Mouse (Mus musculus) MEL (cell line): Measurements from ENCODE around the gene Psmb5. TPM values are rescaled to one million over a fixed set of nuclear protein-coding genes. Genes with fewer than 3 reads are reported as not detected.

Source experiments
- DNase-seq: peaks from one replicate; pipeline ENCODE4 v3.0.0; 2011; ENCODE audit warnings: low read depth, low spot score
- H3K27ac ChIP-seq: 2 replicates; pipeline ENCODE4 v1.5.1; 2012; ENCODE audit warnings: low read depth, mild to moderate bottlenecking, control low read depth, low read length, moderate library complexity; ENCODE audit not compliant: control insufficient read depth
- H3K27me3 ChIP-seq, 2 experiments: fragments of 150-350 bp in 1 of 2; sonication (generic) in 1 of 2; 2 replicates each; pipeline ENCODE4 v1.6.1; 2012; ENCODE audit warnings: low read length in 2 of 2, mild to moderate bottlenecking in 2 of 2, improper control_type of control experiment in 1 of 2, moderate library complexity in 1 of 2; ENCODE audit not compliant: insufficient read depth in 2 of 2, control insufficient read depth in 1 of 2
- H3K36me3 ChIP-seq, 2 experiments: 2 replicates each; pipeline ENCODE4 v1.6.1; 2012 to 2014; ENCODE audit warnings: low read length in 2 of 2, improper control_type of control experiment in 1 of 2, inconsistent platforms in 1 of 2, mild to moderate bottlenecking in 1 of 2; ENCODE audit not compliant: insufficient read depth in 2 of 2, control insufficient read depth in 1 of 2
- H3K4me1 ChIP-seq, 2 experiments: fragments of 150-350 bp in 1 of 2; sonication (generic) in 1 of 2; 2 replicates each; pipeline ENCODE4 v1.6.1; 2012; ENCODE audit warnings: low read length in 2 of 2, improper control_type of control experiment in 1 of 2, mild to moderate bottlenecking in 1 of 2; ENCODE audit not compliant: insufficient read depth in 2 of 2, control insufficient read depth in 1 of 2
- H3K4me3 ChIP-seq, 2 experiments: fragments of 150-350 bp in 1 of 2; sonication (generic) in 1 of 2; 2 replicates each; pipeline ENCODE4 v1.5.1; 2012; ENCODE audit warnings: low read depth in 2 of 2, low read length in 2 of 2, mild to moderate bottlenecking in 2 of 2, moderate library complexity in 2 of 2, control low read depth in 1 of 2, improper control_type of control experiment in 1 of 2; ENCODE audit not compliant: control insufficient read depth in 1 of 2, insufficient read depth in 1 of 2
- H3K79me2 ChIP-seq: 2 replicates; pipeline ENCODE4 v1.6.1; 2012; ENCODE audit warnings: mild to moderate bottlenecking, low read length, moderate library complexity; ENCODE audit not compliant: control insufficient read depth, poor library complexity, insufficient read depth
- H3K9ac ChIP-seq: 2 replicates; pipeline ENCODE4 v1.6.1; 2012; ENCODE audit warnings: low read depth, mild to moderate bottlenecking, control low read depth, low read length, moderate library complexity; ENCODE audit not compliant: control insufficient read depth, poor library complexity, severe bottlenecking
- H3K9me3 ChIP-seq: fragments of 150-350 bp; sonication (generic); replicated peaks from 2 replicates; pipeline ENCODE4 v1.6.1; 2012; ENCODE audit warnings: mild to moderate bottlenecking, low read length, improper control_type of control experiment, moderate library complexity; ENCODE audit not compliant: insufficient read depth
- CHD2 ChIP-seq: IDR thresholded peaks from 2 replicates; pipeline ENCODE4 v1.6.1; 2011; ENCODE audit warnings: low read length, improper control_type of control experiment
- CTCF ChIP-seq, 3 experiments: IDR thresholded peaks in 2 of 3; conservative IDR thresholded peaks in 1 of 3; 2 replicates each; pipeline ENCODE4 v1.5.1; 2011 to 2012; ENCODE audit warnings: low read length in 3 of 3, low read depth in 2 of 3, mild to moderate bottlenecking in 2 of 3, improper control_type of control experiment in 1 of 3, inconsistent platforms in 1 of 3, mixed read lengths in 1 of 3, moderate library complexity in 1 of 3; ENCODE audit not compliant: control insufficient read depth in 1 of 3, insufficient read depth in 1 of 3, poor library complexity in 1 of 3, severe bottlenecking in 1 of 3
- ELF1 ChIP-seq: IDR thresholded peaks from 2 replicates; pipeline ENCODE4 v1.6.1; 2014; ENCODE audit warnings: low read depth, mild to moderate bottlenecking, inconsistent platforms, low read length, improper control_type of control experiment, moderate library complexity
- EP300 ChIP-seq, 2 experiments: IDR thresholded peaks; 2 replicates each; pipeline ENCODE4 v1.6.1; 2011; ENCODE audit warnings: improper control_type of control experiment in 2 of 2, low read length in 2 of 2, low read depth in 1 of 2, mild to moderate bottlenecking in 1 of 2
- ETS1 ChIP-seq: IDR thresholded peaks from 2 replicates; pipeline ENCODE4 v1.6.1; 2012; ENCODE audit warnings: low read depth, mild to moderate bottlenecking, inconsistent platforms, low read length, improper control_type of control experiment, moderate library complexity
- GABPA ChIP-seq: IDR thresholded peaks from 2 replicates; pipeline ENCODE4 v1.6.1; 2012; ENCODE audit warnings: low read depth, mild to moderate bottlenecking, inconsistent platforms, low read length, improper control_type of control experiment, moderate library complexity
- HCFC1 ChIP-seq: IDR thresholded peaks from 2 replicates; pipeline ENCODE4 v1.6.1; 2012; ENCODE audit warnings: low read depth, mild to moderate bottlenecking, inconsistent platforms, low read length, improper control_type of control experiment, moderate library complexity
- JUND ChIP-seq: IDR thresholded peaks from 2 replicates; pipeline ENCODE4 v1.6.1; 2011; ENCODE audit warnings: low read depth, mild to moderate bottlenecking, improper control_type of control experiment, low read length
- MEF2A ChIP-seq: IDR thresholded peaks from 2 replicates; pipeline ENCODE4 v1.6.1; 2014; ENCODE audit warnings: low read depth, mild to moderate bottlenecking, inconsistent platforms, low read length, improper control_type of control experiment; ENCODE audit not compliant: poor library complexity, insufficient replicate concordance, severe bottlenecking; ENCODE audit errors: extremely low read depth
- MXI1 ChIP-seq: IDR thresholded peaks from 2 replicates; pipeline ENCODE4 v1.6.1; 2011; ENCODE audit warnings: mild to moderate bottlenecking, low read depth, low read length, improper control_type of control experiment
- MYB ChIP-seq: IDR thresholded peaks from 2 replicates; pipeline ENCODE4 v1.6.1; 2011; ENCODE audit warnings: mild to moderate bottlenecking, low read depth, low read length, improper control_type of control experiment
- NELFE ChIP-seq: IDR thresholded peaks from 2 replicates; pipeline ENCODE4 v1.6.1; 2011; ENCODE audit warnings: low read depth, low read length, improper control_type of control experiment
- POLR2A ChIP-seq, 2 experiments: IDR thresholded peaks; 2 replicates each; pipeline ENCODE4 v1.6.1; 2011 to 2012; ENCODE audit warnings: low read length in 2 of 2, mild to moderate bottlenecking in 2 of 2, control low read depth in 1 of 2, improper control_type of control experiment in 1 of 2, low read depth in 1 of 2, moderate library complexity in 1 of 2; ENCODE audit not compliant: control insufficient read depth in 1 of 2, insufficient read depth in 1 of 2, poor library complexity in 1 of 2
- POLR2AphosphoS5 ChIP-seq: IDR thresholded peaks from 2 replicates; pipeline ENCODE4 v1.6.1; 2012; ENCODE audit warnings: low read depth, borderline replicate concordance, mild to moderate bottlenecking, inconsistent platforms, low read length, moderate library complexity, mixed read lengths
- RAD21 ChIP-seq: IDR thresholded peaks from 2 replicates; pipeline ENCODE4 v1.6.1; 2011; ENCODE audit warnings: mild to moderate bottlenecking, low read depth, low read length, improper control_type of control experiment
- SIN3A ChIP-seq: IDR thresholded peaks from 2 replicates; pipeline ENCODE4 v1.6.1; 2012; ENCODE audit warnings: low read length, improper control_type of control experiment, inconsistent platforms
- SMC3 ChIP-seq: IDR thresholded peaks from 2 replicates; pipeline ENCODE4 v1.6.1; 2011; ENCODE audit warnings: low read depth, low read length, improper control_type of control experiment
- TAL1 ChIP-seq: IDR thresholded peaks from 2 replicates; pipeline ENCODE4 v1.6.1; 2012; ENCODE audit warnings: mild to moderate bottlenecking, inconsistent platforms, low read length, moderate library complexity, mixed read lengths
- TBP ChIP-seq: IDR thresholded peaks from 2 replicates; pipeline ENCODE4 v1.8.0; 2011; ENCODE audit warnings: low read depth, low read length, improper control_type of control experiment
- TCF12 ChIP-seq: IDR thresholded peaks from 2 replicates; pipeline ENCODE4 v1.6.1; 2014; ENCODE audit warnings: low read depth, mild to moderate bottlenecking, inconsistent platforms, low read length, improper control_type of control experiment, moderate library complexity
- UBTF ChIP-seq: IDR thresholded peaks from 2 replicates; pipeline ENCODE4 v1.6.1; 2012; ENCODE audit warnings: low read depth, mild to moderate bottlenecking, inconsistent platforms, low read length, improper control_type of control experiment, moderate library complexity, borderline replicate concordance; ENCODE audit not compliant: insufficient read depth
- USF1 ChIP-seq: IDR thresholded peaks from 2 replicates; pipeline ENCODE4 v1.6.1; 2014; ENCODE audit warnings: low read depth, mild to moderate bottlenecking, inconsistent platforms, low read length, improper control_type of control experiment, moderate library complexity
- USF2 ChIP-seq, 2 experiments: IDR thresholded peaks; 2 replicates each; pipeline ENCODE4 v1.6.1; 2011 to 2012; ENCODE audit warnings: improper control_type of control experiment in 2 of 2, low read length in 2 of 2, borderline replicate concordance in 1 of 2, inconsistent platforms in 1 of 2, low read depth in 1 of 2, mild to moderate bottlenecking in 1 of 2; ENCODE audit not compliant: insufficient read depth in 1 of 2
- ZC3H11A ChIP-seq: IDR thresholded peaks from 2 replicates; pipeline ENCODE4 v1.6.1; 2012; ENCODE audit warnings: low read depth, mild to moderate bottlenecking, inconsistent platforms, low read length, improper control_type of control experiment
- ZKSCAN1 ChIP-seq: IDR thresholded peaks from 2 replicates; pipeline ENCODE4 v1.6.1; 2012; ENCODE audit warnings: low read depth, mild to moderate bottlenecking, inconsistent platforms, low read length, improper control_type of control experiment, moderate library complexity
- ZMIZ1 ChIP-seq: IDR thresholded peaks from 2 replicates; pipeline ENCODE4 v1.6.1; 2012; ENCODE audit warnings: low read depth, mild to moderate bottlenecking, inconsistent platforms, low read length, improper control_type of control experiment, moderate library complexity
- ZNF384 ChIP-seq: IDR thresholded peaks from 2 replicates; pipeline ENCODE4 v1.6.1; 2012; ENCODE audit warnings: low read depth, mild to moderate bottlenecking, inconsistent platforms, low read length, improper control_type of control experiment
- polyA plus RNA-seq, 2 experiments: library from polyadenylated mRNA; stranded (reverse) in 1 of 2; unstranded in 1 of 2; fragments of >175 nt in 1 of 2; fragments of >200 nt in 1 of 2; gene quantifications; 2 replicates each; pipeline versions ENCODE4 v1.2.1 to v1.2.4; 2012; ENCODE audit warnings: low replicate concordance in 2 of 2, low read depth in 1 of 2; ENCODE audit not compliant: insufficient read length in 2 of 2, insufficient read depth in 1 of 2, missing spikeins in 1 of 2
- total RNA-seq: library from RNA; depleted of rRNA; stranded (reverse); fragments of 300-350 nt; gene quantifications from 2 replicates; pipeline ENCODE4 v1.2.3, GENCODE M21; 2012

The Psmb5 gene
- total and polyA plus RNA-seq, 3 experiments = 305 to 546 (median 318) TPM

GRCm38 (mm10) chr14:54592319-54592934 lies 25.4 kb downstream of the Psmb5 start (continued):
- TF ChIP-seq ZMIZ1 (no peak), UBTF (no peak), CHD2 (no peak), MYB (no peak), EP300 (IDR thresholded peaks at IDR 0.05; ENCODE audit: low read depth in 1 of 2, low read length in 2 of 2) (peak; percentile 62 to 86)
- TF ChIP-seq, all 39 proteins: peak for 9

DNA sequence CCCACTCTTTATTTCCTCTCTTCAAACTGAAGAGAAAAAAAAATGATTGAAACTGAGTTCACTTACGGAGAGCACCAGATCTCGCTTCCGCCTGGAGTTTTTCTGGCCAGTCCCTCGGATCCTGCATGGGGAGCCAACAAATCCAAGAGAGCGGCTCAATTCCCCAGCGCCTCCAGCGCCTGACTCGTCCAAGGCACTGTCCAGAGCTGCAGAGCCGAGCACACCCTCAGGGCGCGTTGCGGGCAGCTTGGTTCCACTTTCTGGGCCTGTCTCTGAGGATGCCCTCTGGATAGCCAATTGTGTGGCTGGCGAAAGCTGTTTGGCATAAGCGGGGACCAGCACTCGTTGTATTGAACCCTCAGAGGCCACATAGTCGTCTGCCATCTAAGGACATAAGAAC lies 26.8 kb downstream of the Psmb5 start:
- no peak for TF ChIP-seq NELFE
- no peak for TF ChIP-seq RAD21
- TF ChIP-seq POLR2AphosphoS5 = no peak
- TF ChIP-seq ZKSCAN1 = no peak
- TF ChIP-seq TCF12 = no peak
- no peak for TF ChIP-seq TBP
- TF ChIP-seq TAL1 = no peak
- no peak for TF ChIP-seq ELF1
- no peak for TF ChIP-seq POLR2A (IDR thresholded peaks at IDR 0.05; ENCODE audit: control insufficient read depth in 1 of 2, insufficient read depth in 1 of 2, low read depth in 1 of 2, low read length in 2 of 2, poor library complexity in 1 of 2)
- Histone ChIP-seq H3K79me2 (no peaks in the 10 kb centered on the region), H3K9me3 (no peaks in the 10 kb centered on the region), H3K27me3 (no peaks in the 10 kb centered on the region), H3K4me3 (no peak overlapping the region), H3K27ac (no peak overlapping the region), H3K9ac (no peak overlapping the region), H3K36me3 (peaks cover 0 to 12% of the 10 kb centered on the region in 2 experiments; a peak in 2 of 4 replicates), H3K4me1 (peaks cover 10 to 23% of the 10 kb centered on the region in 2 experiments)
- no peak for DNase-seq

GRCm38 (mm10) chr14:54583681-54584338 lies 34.0 kb downstream of the Psmb5 start:
- no peaks in the 10 kb centered on the region for H3K27me3 ChIP-seq
- no peak overlapping the region for H3K27ac ChIP-seq
- DNase-seq = peak; percentile 75
- peaks cover under 1% of the 10 kb centered on the region in 2 experiments; a peak in 2 of 4 replicates for H3K4me1 ChIP-seq
- peaks cover 0 to 1% of the 10 kb centered on the region in 2 experiments; a peak in 2 of 4 replicates for H3K36me3 ChIP-seq
- no peak overlapping the region for H3K9ac ChIP-seq
- H3K4me3 ChIP-seq = no peak overlapping the region
- no peaks in the 10 kb centered on the region for H3K9me3 ChIP-seq
- H3K79me2 ChIP-seq = no peaks in the 10 kb centered on the region
- TF ChIP-seq MEF2A = no peak
- TF ChIP-seq GABPA = no peak
- TF ChIP-seq ETS1 = no peak
- no peak for TF ChIP-seq USF1
- TF ChIP-seq MXI1 = no peak
- no peak for TF ChIP-seq USF2 (IDR thresholded peaks at IDR 0.05; ENCODE audit: borderline replicate concordance in 1 of 2, insufficient read depth in 1 of 2, low read depth in 1 of 2, low read length in 2 of 2)
- no peak for TF ChIP-seq ZNF384
- TF ChIP-seq CHD2 = no peak
- no peak for TF ChIP-seq TAL1
- peak; percentile 47 to 82 (median 76) for TF ChIP-seq CTCF (IDR thresholded peaks at IDR 0.05 in 2 of 3, conservative IDR thresholded peaks at IDR 0.05 in 1 of 3; ENCODE audit: control insufficient read depth in 1 of 3, insufficient read depth in 1 of 3, low read depth in 2 of 3, low read length in 3 of 3, poor library complexity in 1 of 3, severe bottlenecking in 1 of 3)
- peak; percentile 49 for TF ChIP-seq ZC3H11A
- peak; percentile 75 for TF ChIP-seq SMC3
- TF ChIP-seq SIN3A = no peak
- TF ChIP-seq POLR2AphosphoS5 = no peak
- TF ChIP-seq JUND = no peak
- TF ChIP-seq POLR2A (IDR thresholded peaks at IDR 0.05; ENCODE audit: control insufficient read depth in 1 of 2, insufficient read depth in 1 of 2, low read depth in 1 of 2, low read length in 2 of 2, poor library complexity in 1 of 2) = no peak
- no peak for TF ChIP-seq HCFC1
